Mouse (Mus musculus) brain, embryonic 14.5 days (tissue): Measurements from ENCODE around the gene Ubox5. TPM values are rescaled to one million over a fixed set of nuclear protein-coding genes. Genes with fewer than 3 reads are reported as not detected.

Experiments
- DNase-seq: peaks from one replicate; pipeline ENCODE4 v3.0.0-alpha.2; 2011; ENCODE audit warnings: low read depth
- CTCF ChIP-seq: fragments of 200-500 bp; IDR thresholded peaks from 2 replicates; pipeline ENCODE4 v1.5.1; 2012; ENCODE audit warnings: inconsistent platforms, mild to moderate bottlenecking, moderate library complexity, borderline replicate concordance; ENCODE audit not compliant: insufficient read depth, insufficient read length; ENCODE audit errors: extremely low read depth
- POLR2A ChIP-seq: fragments of 200-500 bp; IDR thresholded peaks from 2 replicates; pipeline ENCODE4 v1.6.1; 2012; ENCODE audit warnings: mild to moderate bottlenecking, inconsistent platforms, borderline replicate concordance; ENCODE audit not compliant: poor library complexity, insufficient read depth, insufficient read length, severe bottlenecking; ENCODE audit errors: extremely low read depth
- polyA plus RNA-seq: library from polyadenylated mRNA; depleted of rRNA; stranded (reverse); fragments of >200 nt; gene quantifications from 2 replicates; pipeline ENCODE4 v1.2.3, GENCODE M21; 2012; rRNA removed

Gene Ubox5
- 10.3 and 11.6 TPM in 2 replicates for polyA plus RNA-seq

GRCm38 (mm10) chr2:130629839-130630203 is at the start of gene Ubox5, which contains the start of gene Fastkd5:
Gene Ubox5, minus strand, starts transcription at chr2:130630038.
Gene Fastkd5, minus strand, starts transcription at chr2:130630027.
- TF ChIP-seq POLR2A: peak; percentile 30; the same call in 1 of the 2 replicates
- TF ChIP-seq CTCF: no peak
- DNase-seq: peak; percentile 95

- TF ChIP-seq POLR2A: no peak
- no peak for DNase-seq
Observed at GRCm38 (mm10) chr2:130679154-130679553, 49.3 kb upstream of the Ubox5 start.

DNA sequence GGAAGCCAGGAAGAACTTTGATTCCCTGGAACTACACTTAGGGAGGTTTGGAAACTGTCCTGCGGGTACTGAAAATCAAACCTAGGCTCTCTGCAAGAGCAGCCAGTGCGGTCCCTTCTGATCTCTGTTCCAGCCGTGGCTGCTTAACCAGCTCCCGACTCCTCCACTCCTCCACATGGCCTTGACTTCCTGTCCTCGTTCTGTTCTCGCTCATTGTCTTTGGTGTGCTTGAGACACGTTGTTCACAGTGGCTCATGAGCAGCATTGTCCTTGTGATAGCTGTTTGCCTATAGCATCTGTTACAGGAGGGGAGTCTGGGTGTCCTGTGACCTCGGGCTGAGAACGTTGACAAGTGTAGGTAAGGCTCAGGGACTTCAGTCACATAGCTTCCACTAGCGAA is 47.4 kb upstream of the Ubox5 start:
- TF ChIP-seq POLR2A: no peak
- TF ChIP-seq CTCF: no peak

DNA sequence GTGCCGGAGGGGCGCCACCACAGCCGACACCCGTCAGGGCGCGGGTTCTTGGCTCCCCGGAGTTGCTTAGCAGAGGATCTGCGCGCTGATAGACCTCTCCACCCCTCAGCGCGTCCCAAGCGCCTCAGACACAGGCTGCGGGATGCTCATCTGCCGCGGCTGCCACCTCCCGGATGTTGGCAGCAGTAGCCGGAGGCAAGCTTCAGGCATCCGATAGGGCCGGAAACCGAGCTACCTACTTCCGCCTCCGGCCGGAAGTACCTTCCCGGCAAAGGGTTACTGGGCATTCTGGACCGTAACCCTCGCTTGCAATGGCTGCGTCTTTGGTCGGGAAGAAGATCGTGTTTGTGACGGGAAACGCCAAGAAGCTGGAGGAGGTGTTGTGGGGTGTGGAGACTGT is 37.7 kb upstream of the Ubox5 start, which contains the start of gene Itpa:
Gene Itpa, plus strand, starts transcription at position 52 of the 400 bp plus-strand sequence.
- peak; percentile 96 for DNase-seq
- TF ChIP-seq POLR2A (no peak), CTCF (peak; percentile 62)

More for the DNA sequence above, 47.4 kb upstream of the Ubox5 start:
- no peak for DNase-seq

- peak; percentile 99 for DNase-seq
- TF ChIP-seq POLR2A: no peak; the same call in none of the 2 replicates
- TF ChIP-seq CTCF: peak; percentile 9; the same call in 1 of the 2 replicates
Observed at GRCm38 (mm10) chr2:130664102-130664701, 34.4 kb upstream of the Ubox5 start, which contains the start of gene Ddrgk1. Gene Ddrgk1, minus strand, starts transcription at chr2:130664659.

GRCm38 (mm10) chr2:130663342-130663741 is 33.5 kb upstream of the Ubox5 start:
- no peak for DNase-seq

DNA sequence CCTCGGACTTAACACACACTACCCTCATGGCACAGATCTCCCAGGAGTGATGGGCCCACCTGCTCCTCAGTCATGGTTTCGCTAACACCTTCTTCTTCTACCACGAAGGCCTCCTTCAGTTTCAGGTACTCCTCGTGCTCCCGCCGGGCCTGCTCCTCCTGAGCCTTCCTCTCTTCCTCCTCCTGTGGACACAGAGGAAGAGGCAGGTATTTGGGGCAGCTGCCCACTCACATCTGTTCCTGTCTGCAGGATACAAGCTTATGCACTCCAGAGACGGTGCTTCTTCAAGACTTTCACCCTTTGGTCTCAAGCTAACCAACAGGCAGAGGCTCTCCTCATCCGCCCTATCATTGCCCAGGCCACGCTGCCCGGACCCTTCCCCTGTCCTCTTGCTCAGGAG is 28.7 kb upstream of the Ubox5 start:
- TF ChIP-seq POLR2A (no peak), CTCF (no peak)
- no peak for DNase-seq

More at GRCm38 (mm10) chr2:130663342-130663741, 33.5 kb upstream of the Ubox5 start:
- TF ChIP-seq CTCF (no peak), POLR2A (no peak)

DNA sequence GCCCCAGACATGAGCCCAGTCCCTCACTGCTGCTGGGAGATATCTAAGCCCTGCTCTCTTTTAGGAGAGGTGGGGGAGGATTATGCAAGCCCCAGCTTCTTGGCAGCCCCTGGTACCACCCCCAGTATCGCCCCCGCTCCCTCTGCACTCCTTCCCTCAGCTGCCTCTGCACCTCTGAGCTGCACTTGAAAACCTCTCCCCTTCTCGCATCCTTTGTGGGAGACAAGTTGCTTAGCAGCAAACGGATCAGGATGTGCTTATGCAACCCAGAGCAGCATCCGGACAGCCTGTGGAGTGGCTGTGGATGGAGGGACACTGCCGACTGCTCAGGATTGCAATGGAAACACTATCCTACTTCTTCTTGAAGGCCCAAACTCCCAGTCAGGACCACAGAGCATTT is 27.7 kb upstream of the Ubox5 start:
- TF ChIP-seq POLR2A: no peak
- TF ChIP-seq CTCF: no peak
- DNase-seq: no peak

GRCm38 (mm10) chr2:130656536-130656935 is 26.7 kb upstream of the Ubox5 start:
- TF ChIP-seq POLR2A: no peak
- TF ChIP-seq CTCF: no peak
- DNase-seq: no peak

- no peak for DNase-seq
- no peak for TF ChIP-seq CTCF
- no peak for TF ChIP-seq POLR2A
Observed at GRCm38 (mm10) chr2:130655660-130656339, 26.0 kb upstream of the Ubox5 start.

DNA sequence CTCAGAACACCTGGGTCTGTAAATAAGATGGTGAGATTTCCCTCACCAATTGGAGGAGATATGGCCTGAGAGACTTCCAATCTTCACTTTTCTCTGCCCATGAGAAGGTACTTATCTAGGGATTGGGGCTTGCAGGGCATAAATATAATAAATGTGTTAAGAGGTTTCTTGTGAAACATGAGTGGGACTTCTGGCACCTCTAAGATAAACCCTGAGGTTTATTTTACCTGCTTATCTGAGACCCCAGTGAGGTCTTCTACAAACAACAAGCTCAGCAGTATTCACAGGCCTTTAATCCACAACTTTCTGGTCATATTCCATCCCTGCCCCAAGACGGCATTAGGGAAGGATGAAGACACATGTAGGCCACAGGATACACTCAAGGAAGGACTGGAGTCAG is 23.9 kb upstream of the Ubox5 start:
- TF ChIP-seq POLR2A: no peak
- TF ChIP-seq CTCF: no peak
- no peak for DNase-seq
